Mouse (Mus musculus) cerebral cortex, adult 2 months (tissue): Measurements from ENCODE around the gene Ndufb4.

Experiments used
- WGBS: fragments of 180-500 bp; shearing (Covaris S2); methylation state at CpG from one replicate; pipeline ENCODE4 v1.1.7; 2018; 5-methylcytosine and 5-hydroxymethylcytosine counted together

Ndufb4 gene

GRCm38 (mm10) chr16:37653731-37654657, at the start of gene Ndufb4:
TSS of gene Ndufb4 (minus strand) at chr16:37654453.
- under 1% methylated on average over 58 of the region's 58 CpGs for WGBS

GRCm38 (mm10) chr16:37703884-37704283, 49.6 kb upstream of the Ndufb4 start:
- WGBS: 47% methylated on average over 5 of the region's 5 CpGs

GRCm38 (mm10) chr16:37698767-37699166, 44.5 kb upstream of the Ndufb4 start:
- 95% methylated on average over 6 of the region's 6 CpGs for WGBS

GRCm38 (mm10) chr16:37697271-37697670, 43.0 kb upstream of the Ndufb4 start:
- 91% methylated on average over 5 of the region's 5 CpGs for WGBS

- WGBS: 79% methylated on average over 12 of the region's 12 CpGs
Observed at GRCm38 (mm10) chr16:37690932-37691730, 36.9 kb upstream of the Ndufb4 start.

- 83% methylated on average over 6 of the region's 6 CpGs for WGBS
Observed at GRCm38 (mm10) chr16:37690465-37690864, 36.2 kb upstream of the Ndufb4 start.

- WGBS: 72% methylated on average over 10 of the region's 10 CpGs
Observed at GRCm38 (mm10) chr16:37689934-37690333, 35.7 kb upstream of the Ndufb4 start.

GRCm38 (mm10) chr16:37689251-37689926, 35.1 kb upstream of the Ndufb4 start:
- 79% methylated on average over 8 of the region's 8 CpGs for WGBS

- 72% methylated on average over 2 of the region's 2 CpGs for WGBS
Observed at GRCm38 (mm10) chr16:37688181-37688580, 33.9 kb upstream of the Ndufb4 start.

GRCm38 (mm10) chr16:37687301-37687980, 33.2 kb upstream of the Ndufb4 start:
- WGBS: 64% methylated on average over 14 of the region's 14 CpGs

GRCm38 (mm10) chr16:37686834-37687233, 32.6 kb upstream of the Ndufb4 start:
- WGBS: 76% methylated on average over 12 of the region's 12 CpGs

GRCm38 (mm10) chr16:37685946-37686600, 31.8 kb upstream of the Ndufb4 start:
- 67% methylated on average over 6 of the region's 6 CpGs for WGBS

- under 1% methylated on average over 25 of the region's 25 CpGs for WGBS
Observed at GRCm38 (mm10) chr16:37684634-37685441, 30.6 kb upstream of the Ndufb4 start.

GRCm38 (mm10) chr16:37684259-37684633, 30.0 kb upstream of the Ndufb4 start:
- WGBS: 2% methylated on average over 8 of the region's 8 CpGs

- WGBS: 7% methylated on average over 16 of the region's 16 CpGs
Observed at GRCm38 (mm10) chr16:37683154-37684130, 29.2 kb upstream of the Ndufb4 start.

GRCm38 (mm10) chr16:37682309-37682975, 28.2 kb upstream of the Ndufb4 start:
- WGBS: 18% methylated on average over 7 of the region's 7 CpGs

GRCm38 (mm10) chr16:37680831-37681230, 26.6 kb upstream of the Ndufb4 start:
- 49% methylated on average over 8 of the region's 8 CpGs for WGBS

GRCm38 (mm10) chr16:37680216-37680615, 26.0 kb upstream of the Ndufb4 start:
- WGBS: 57% methylated on average over 2 of the region's 2 CpGs
